Mouse (Mus musculus) small intestine, adult 2 months (tissue): Measurements from ENCODE around the gene Slc6a9.

Experiments used
- CTCF ChIP-seq: fragments of 200-500 bp; IDR thresholded peaks from 2 replicates; pipeline ENCODE4 v1.5.1; 2012; ENCODE audit warnings: low read depth, mild to moderate bottlenecking, control low read depth, inconsistent platforms, low read length, moderate library complexity, mixed read lengths; ENCODE audit not compliant: insufficient replicate concordance, insufficient read length; ENCODE audit errors: extremely low read depth
- POLR2A ChIP-seq: fragments of 200-500 bp; IDR thresholded peaks from 2 replicates; pipeline ENCODE4 v1.6.1; 2012; ENCODE audit warnings: low read depth, mild to moderate bottlenecking, control low read depth, inconsistent platforms, low read length, moderate library complexity

DNA sequence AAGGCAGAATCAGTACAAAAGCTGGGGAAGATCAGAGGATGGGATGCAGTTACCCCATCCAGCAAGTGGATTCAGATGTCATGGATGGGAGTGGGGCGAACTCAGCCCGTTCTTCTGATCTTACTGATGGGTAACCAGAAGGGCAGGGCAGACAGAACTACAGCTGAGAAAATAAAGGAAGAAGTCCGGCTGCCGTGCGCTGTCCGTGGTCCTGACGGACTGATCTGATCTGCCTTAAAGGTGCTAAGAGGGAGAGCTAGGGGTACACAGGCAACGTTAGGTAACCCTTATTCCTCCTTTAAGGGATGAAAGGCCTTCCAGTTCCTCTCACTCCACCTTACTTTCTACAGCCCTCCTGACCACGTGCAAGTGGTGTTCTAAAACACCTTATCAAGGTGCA is 59.1 kb downstream of the Slc6a9 start:
- no peak for TF ChIP-seq CTCF
- TF ChIP-seq POLR2A = no peak
